Comparison of ENCODE assay signal across 9 mouse cellular contexts in the genomic region with DNA sequence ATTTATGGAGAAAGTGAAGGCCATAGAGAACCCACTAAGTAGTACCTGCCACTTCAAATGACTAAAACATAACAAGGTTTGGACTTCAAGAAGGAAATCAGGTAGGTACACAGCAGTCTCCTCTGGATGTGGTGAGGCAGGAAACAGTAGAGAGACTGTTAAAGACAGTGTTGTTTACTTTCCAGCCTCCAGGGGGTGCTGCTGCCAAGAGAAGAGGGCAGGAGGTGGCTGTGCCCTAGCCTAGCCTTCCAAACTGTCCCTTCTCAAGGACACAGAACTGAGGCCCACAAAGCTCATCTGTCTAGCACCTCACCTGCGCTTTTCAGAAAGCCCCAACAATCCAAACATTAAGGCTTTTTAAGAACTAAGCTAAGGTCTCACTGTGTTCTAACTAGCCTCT.
DNase-seq lines count a peak whose midpoint lies in the region; ATAC-seq and TF ChIP-seq lines count a peak whose summit lies in the region.
"Had no signal": no experiment of that assay in that cellular context is flagged by ENCODE, and none has a peak within 500 bp of the region (broad histone marks: within the 10 kb centered on the region; RNA-seq: fewer than 3 reads in every experiment).

No protein-coding gene starts in this region.

- no peak for TF ChIP-seq POLR2A in bone marrow, adult 2 months (IDR thresholded peaks at IDR 0.05; ENCODE audit: borderline replicate concordance, control insufficient read depth, low read depth, low read length)

- WGBS in liver, embryonic 12.5 days (ENCODE audit: insufficient replicate concordance), result 24% methylated on average over 1 of the region's 1 CpGs
- 32% methylated on average over 1 of the region's 1 CpGs for WGBS in bone marrow, adult 2 months
- 36% methylated on average over 1 of the region's 1 CpGs for WGBS in hindbrain, embryonic 16.5 days
- 23% methylated on average over 1 of the region's 1 CpGs for WGBS in liver, embryonic 13.5 days (ENCODE audit: insufficient replicate concordance)

- H3K4me2 ChIP-seq in liver, embryonic 12.5 days, result no peak overlapping the region
- H3K4me2 ChIP-seq in hindbrain, embryonic 16.5 days (ENCODE audit: low read length), result no peak overlapping the region
- no peak overlapping the region for H3K4me2 ChIP-seq in liver, embryonic 13.5 days
- H3K4me2 ChIP-seq: neural tube, embryonic 12.5 days had no signal

- H3K4me3 ChIP-seq in liver, embryonic 12.5 days, result no peak overlapping the region
- no peak overlapping the region for H3K4me3 ChIP-seq in bone marrow, adult 2 months (replicated peaks; ENCODE audit: control insufficient read depth, low read depth, low read length)
- H3K4me3 ChIP-seq in hindbrain, embryonic 16.5 days (ENCODE audit: low read length), result no peak overlapping the region
- H3K4me3 ChIP-seq in liver, embryonic 13.5 days (replicated peaks), result no peak overlapping the region
- H3K4me3 ChIP-seq: neural tube, embryonic 12.5 days had no signal

- H3K27me3 ChIP-seq in liver, embryonic 12.5 days (replicated peaks), result peaks cover 4% of the 10 kb centered on the region; the same call in 1 of the 2 replicates
- H3K27me3 ChIP-seq in hindbrain, embryonic 16.5 days (replicated peaks; ENCODE audit: control insufficient read depth, insufficient read depth, low read length), result no peaks in the 10 kb centered on the region
- H3K27me3 ChIP-seq in liver, embryonic 13.5 days, result no peaks in the 10 kb centered on the region
- H3K27me3 ChIP-seq: neural tube, embryonic 12.5 days had no signal

- H3K27ac ChIP-seq in liver, embryonic 12.5 days, result no peak overlapping the region
- H3K27ac ChIP-seq in bone marrow, adult 2 months (ENCODE audit: control insufficient read depth, insufficient read depth, low read depth, low read length, poor library complexity), result no peak overlapping the region
- H3K27ac ChIP-seq in hindbrain, embryonic 16.5 days (ENCODE audit: low read depth, low read length), result no peak overlapping the region
- no peak overlapping the region for H3K27ac ChIP-seq in liver, embryonic 13.5 days
- H3K27ac ChIP-seq: neural tube, embryonic 12.5 days had no signal

- peak; percentile 83 for TF ChIP-seq CTCF in bone marrow, adult 2 months (IDR thresholded peaks at IDR 0.05; ENCODE audit: control insufficient read depth, insufficient read depth, low read length)

- H3K36me3 ChIP-seq in liver, embryonic 12.5 days, result no peaks in the 10 kb centered on the region
- H3K36me3 ChIP-seq in hindbrain, embryonic 16.5 days (ENCODE audit: control insufficient read depth, insufficient read depth, low read length), result no peaks in the 10 kb centered on the region
- H3K36me3 ChIP-seq in liver, embryonic 13.5 days, result no peaks in the 10 kb centered on the region
- H3K36me3 ChIP-seq: neural tube, embryonic 12.5 days had no signal

- ATAC-seq in liver, embryonic 12.5 days, result no peak
- ATAC-seq in frontal cortex, adult (ENCODE audit: low TSS enrichment), result peak; percentile 68; the same call in 1 of the 2 replicates
- peak; percentile 73; the same call in 1 of the 2 replicates for ATAC-seq in hindbrain, embryonic 16.5 days
- no peak for ATAC-seq in liver, embryonic 13.5 days (ENCODE audit: low read depth)

- H3K4me1 ChIP-seq in liver, embryonic 12.5 days, result no peaks in the 10 kb centered on the region
- H3K4me1 ChIP-seq in bone marrow, adult 2 months (ENCODE audit: control insufficient read depth, insufficient read depth, low read length), result no peaks in the 10 kb centered on the region
- no peaks in the 10 kb centered on the region for H3K4me1 ChIP-seq in hindbrain, embryonic 16.5 days (ENCODE audit: control insufficient read depth, insufficient read depth, low read depth, low read length)
- no peaks in the 10 kb centered on the region for H3K4me1 ChIP-seq in liver, embryonic 13.5 days (replicated peaks)
- H3K4me1 ChIP-seq: neural tube, embryonic 12.5 days had no signal

- peak; percentile 58 for DNase-seq in liver
- peak; percentile 4 for DNase-seq in liver, embryonic 13.5 days
- peak; percentile 38 for DNase-seq in ovary, postnatal 10 days (ENCODE audit: low spot score)
- DNase-seq in urinary bladder, postnatal 10 days (ENCODE audit: low spot score), result peak; percentile 24

- H3K9ac ChIP-seq in liver, embryonic 12.5 days, result no peak overlapping the region
- H3K9ac ChIP-seq in hindbrain, embryonic 16.5 days (ENCODE audit: low read depth, low read length), result no peak overlapping the region
- H3K9ac ChIP-seq in liver, embryonic 13.5 days, result no peak overlapping the region
- H3K9ac ChIP-seq: neural tube, embryonic 12.5 days had no signal

- no peaks in the 10 kb centered on the region for H3K9me3 ChIP-seq in liver, embryonic 12.5 days (replicated peaks)
- no peaks in the 10 kb centered on the region for H3K9me3 ChIP-seq in hindbrain, embryonic 16.5 days (ENCODE audit: control insufficient read depth, low read length)
- H3K9me3 ChIP-seq in liver, embryonic 13.5 days (replicated peaks), result no peaks in the 10 kb centered on the region
- H3K9me3 ChIP-seq: neural tube, embryonic 12.5 days had no signal

Comparison
In these comparisons a context has a peak if more than half of its experiments do, and no peak if none do; other contexts are left out.
1. DNase-seq: peak in every context shown above with its lines; median percentile 58 in liver; 38 in ovary, postnatal 10 days; 24 in urinary bladder, postnatal 10 days; 4 in liver, embryonic 13.5 days.
2. ATAC-seq: peak in frontal cortex, adult (single experiment) and hindbrain, embryonic 16.5 days (single experiment); none in liver, embryonic 12.5 days (single experiment) and liver, embryonic 13.5 days (single experiment).